ENCODE assay signal across 21 mouse cellular contexts in the genomic region with DNA sequence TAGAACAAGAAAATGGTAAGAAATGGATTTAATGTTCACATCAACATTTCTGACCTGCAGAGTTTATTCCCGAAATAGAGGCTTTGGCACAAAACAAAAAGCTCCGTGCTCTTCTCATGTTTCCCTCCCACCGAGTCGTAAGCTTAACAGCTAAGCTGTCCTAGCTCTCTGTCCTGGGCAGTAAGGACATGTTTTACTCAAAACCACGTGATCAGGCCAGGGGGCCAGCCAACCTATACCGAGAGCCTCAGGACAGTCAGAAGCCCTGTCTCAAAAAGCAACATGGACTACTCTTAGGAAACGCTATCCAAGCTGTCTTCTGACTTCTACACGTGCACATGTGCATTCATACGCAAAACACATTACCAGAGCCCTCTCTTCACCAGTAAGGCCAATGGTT. TPM values are rescaled to one million over a fixed set of nuclear protein-coding genes. Genes with fewer than 3 reads are reported as not detected.
DNase-seq lines count a peak whose midpoint lies in the region; ATAC-seq and TF ChIP-seq lines count a peak whose summit lies in the region.
"Had no signal": no experiment of that assay in that cellular context is flagged by ENCODE, and none has a peak within 500 bp of the region (broad histone marks: within the 10 kb centered on the region; RNA-seq: fewer than 3 reads in every experiment).

No protein-coding gene starts in this region.

- H3K4me2 ChIP-seq in intestine, embryonic 14.5 days (ENCODE audit: low read length): no peak overlapping the region
- H3K4me2 ChIP-seq in intestine, embryonic 16.5 days (ENCODE audit: low read depth, low read length): no peak overlapping the region
- H3K4me2 ChIP-seq in midbrain, embryonic 15.5 days: no peak overlapping the region
- H3K4me2 ChIP-seq: embryonic facial prominence, embryonic 12.5 days; heart, embryonic 12.5 days; hindbrain, embryonic 12.5 days had no signal

- 85% methylated on average over 9 of the region's 9 CpGs for WGBS in intestine, embryonic 14.5 days
- 86% methylated on average over 9 of the region's 9 CpGs for WGBS in intestine, embryonic 16.5 days
- 79% methylated on average over 9 of the region's 9 CpGs for WGBS in embryonic facial prominence, embryonic 10.5 days
- 79% methylated on average over 9 of the region's 9 CpGs for WGBS in midbrain, embryonic 15.5 days

- DNase-seq in gastrocnemius, adult 2 months: peak; percentile 79
- DNase-seq in gastrocnemius, postnatal 10 days: no peak
- DNase-seq in intestine, embryonic 14.5 days (ENCODE audit: low spot score): peak; percentile 46
- DNase-seq in embryonic facial prominence, embryonic 10.5 days (ENCODE audit: low spot score): peak; percentile 6
- peak; percentile 90 for DNase-seq in skeletal muscle tissue, adult 2 months (ENCODE audit: low read depth, low spot score)
- DNase-seq: adrenal gland, adult 2 months; adrenal gland, postnatal 25 days; cerebellum, adult 2 months; cerebellum, postnatal 14 days; embryo, embryonic 11 days; heart, postnatal 4 days; kidney, adult 18-20 months had no signal

- peak overlapping the region; percentile 32 for H3K4me3 ChIP-seq in gastrocnemius, adult 2 months
- H3K4me3 ChIP-seq in intestine, embryonic 14.5 days (ENCODE audit: low read depth, low read length): no peak overlapping the region
- H3K4me3 ChIP-seq in intestine, embryonic 16.5 days (ENCODE audit: low read length): no peak overlapping the region
- H3K4me3 ChIP-seq in embryonic facial prominence, embryonic 10.5 days: no peak overlapping the region
- H3K4me3 ChIP-seq in midbrain, embryonic 15.5 days: no peak overlapping the region
- H3K4me3 ChIP-seq: embryonic facial prominence, embryonic 12.5 days; heart, embryonic 12.5 days; hindbrain, embryonic 12.5 days had no signal

- H3K9ac ChIP-seq in intestine, embryonic 14.5 days (ENCODE audit: low read length): no peak overlapping the region
- H3K9ac ChIP-seq in intestine, embryonic 16.5 days (ENCODE audit: low read depth, low read length): no peak overlapping the region
- H3K9ac ChIP-seq in midbrain, embryonic 15.5 days: no peak overlapping the region
- H3K9ac ChIP-seq: embryonic facial prominence, embryonic 12.5 days; heart, embryonic 12.5 days; hindbrain, embryonic 12.5 days had no signal

- no peak for ATAC-seq in intestine, embryonic 14.5 days (replicated peaks; ENCODE audit: low FRiP score, low TSS enrichment, low read depth)
- ATAC-seq in intestine, embryonic 16.5 days: no peak
- no peak for ATAC-seq in midbrain, embryonic 15.5 days (replicated peaks)
- ATAC-seq: forebrain, embryonic 16.5 days; hindbrain, embryonic 16.5 days; inflammation-experienced regulatory T-cells, adult 6 months had no signal

- H3K27me3 ChIP-seq in intestine, embryonic 14.5 days (replicated peaks; ENCODE audit: control insufficient read depth, insufficient read depth, low read length): no peaks in the 10 kb centered on the region
- no peaks in the 10 kb centered on the region for H3K27me3 ChIP-seq in intestine, embryonic 16.5 days (replicated peaks; ENCODE audit: control insufficient read depth, insufficient read depth, low read length)
- no peaks in the 10 kb centered on the region for H3K27me3 ChIP-seq in embryonic facial prominence, embryonic 10.5 days (replicated peaks; ENCODE audit: low read depth, poor library complexity, severe bottlenecking)
- no peaks in the 10 kb centered on the region for H3K27me3 ChIP-seq in midbrain, embryonic 15.5 days (replicated peaks)
- H3K27me3 ChIP-seq: CH12.LX; embryonic facial prominence, embryonic 12.5 days; heart, embryonic 12.5 days; hindbrain, embryonic 12.5 days had no signal

- H3K4me1 ChIP-seq in intestine, embryonic 14.5 days (replicated peaks; ENCODE audit: control insufficient read depth, insufficient read depth, low read length): no peaks in the 10 kb centered on the region
- peaks cover 10% of the 10 kb centered on the region for H3K4me1 ChIP-seq in intestine, embryonic 16.5 days (ENCODE audit: control insufficient read depth, insufficient read depth, low read length)
- peaks cover 3% of the 10 kb centered on the region; the same call in 1 of the 2 replicates for H3K4me1 ChIP-seq in embryonic facial prominence, embryonic 10.5 days
- no peaks in the 10 kb centered on the region for H3K4me1 ChIP-seq in midbrain, embryonic 15.5 days
- H3K4me1 ChIP-seq: hindbrain, embryonic 12.5 days had no signal

- no peak for TF ChIP-seq CTCF in gastrocnemius, adult 2 months (IDR thresholded peaks at IDR 0.05)

- H3K36me3 ChIP-seq in intestine, embryonic 14.5 days (ENCODE audit: control insufficient read depth, insufficient read depth, low read length): no peaks in the 10 kb centered on the region
- H3K36me3 ChIP-seq in intestine, embryonic 16.5 days (ENCODE audit: control insufficient read depth, insufficient read depth, low read length): no peaks in the 10 kb centered on the region
- no peaks in the 10 kb centered on the region for H3K36me3 ChIP-seq in embryonic facial prominence, embryonic 10.5 days (replicated peaks)
- H3K36me3 ChIP-seq in midbrain, embryonic 15.5 days (replicated peaks): no peaks in the 10 kb centered on the region
- H3K36me3 ChIP-seq: embryonic facial prominence, embryonic 12.5 days; heart, embryonic 12.5 days; hindbrain, embryonic 12.5 days had no signal

- H3K9me3 ChIP-seq in intestine, embryonic 14.5 days (ENCODE audit: control insufficient read depth, low read length): no peaks in the 10 kb centered on the region
- H3K9me3 ChIP-seq in intestine, embryonic 16.5 days (ENCODE audit: control insufficient read depth, low read length): no peaks in the 10 kb centered on the region; the same call in 1 of the 2 replicates
- H3K9me3 ChIP-seq in embryonic facial prominence, embryonic 10.5 days: no peaks in the 10 kb centered on the region
- H3K9me3 ChIP-seq in midbrain, embryonic 15.5 days: no peaks in the 10 kb centered on the region
- H3K9me3 ChIP-seq: embryonic facial prominence, embryonic 12.5 days; hindbrain, embryonic 12.5 days had no signal

- peak overlapping the region; percentile 91 for H3K27ac ChIP-seq in gastrocnemius, adult 2 months
- no peak overlapping the region for H3K27ac ChIP-seq in intestine, embryonic 14.5 days (ENCODE audit: low read depth)
- H3K27ac ChIP-seq in intestine, embryonic 16.5 days (ENCODE audit: low read length): no peak overlapping the region
- H3K27ac ChIP-seq in embryonic facial prominence, embryonic 10.5 days (replicated peaks): no peak overlapping the region
- H3K27ac ChIP-seq in midbrain, embryonic 15.5 days: no peak overlapping the region
- H3K27ac ChIP-seq: embryonic facial prominence, embryonic 12.5 days; hindbrain, embryonic 12.5 days had no signal

- intact Hi-C loops in gastrocnemius, adult 2 months (cut with DNase I): no loop called here

RNA-seq across cellular contexts. Expression of gene Sgms1, which starts 23.1 kb away (rescaled TPM):
- 10 to 100 TPM; 53.8 to 62.8 TPM for total RNA-seq in gastrocnemius, adult 2 months (2021)
- total RNA-seq in gastrocnemius, postnatal 10 days (2021): 10 to 100 TPM; 51.0 to 52.7 TPM
- 37.5 and 38.2 TPM in 2 replicates for polyA plus RNA-seq in intestine, embryonic 14.5 days (2014; fragmentation: Nextera tagmentation; extraction: Ambion mirVana)
- 33.1 and 33.5 TPM in 2 replicates for polyA plus RNA-seq in intestine, embryonic 16.5 days (2015; fragmentation: Nextera tagmentation; extraction: Ambion mirVana)
- polyA plus RNA-seq in embryonic facial prominence, embryonic 10.5 days (2016; fragmentation: Nextera tagmentation; extraction: Ambion mirVana): 15.2 and 16.6 TPM in 2 replicates
- polyA plus RNA-seq in midbrain, embryonic 15.5 days (2015; fragmentation: Nextera tagmentation; extraction: Ambion mirVana): 21.5 and 22.3 TPM in 2 replicates
